Mouse (Mus musculus) MEL (cell line): ENCODE results near the gene Epha3. TPM values are rescaled to one million over a fixed set of nuclear protein-coding genes. Genes with fewer than 3 reads are reported as not detected.

Source experiments
- DNase-seq: peaks from one replicate; pipeline ENCODE4 v3.0.0; 2011; ENCODE audit warnings: low read depth, low spot score
- H3K27ac ChIP-seq: 2 replicates; pipeline ENCODE4 v1.5.1; 2012; ENCODE audit warnings: low read depth, mild to moderate bottlenecking, control low read depth, low read length, moderate library complexity; ENCODE audit not compliant: control insufficient read depth
- H3K27me3 ChIP-seq, 2 experiments: fragments of 150-350 bp in 1 of 2; sonication (generic) in 1 of 2; 2 replicates each; pipeline ENCODE4 v1.6.1; 2012; ENCODE audit warnings: low read length in 2 of 2, mild to moderate bottlenecking in 2 of 2, improper control_type of control experiment in 1 of 2, moderate library complexity in 1 of 2; ENCODE audit not compliant: insufficient read depth in 2 of 2, control insufficient read depth in 1 of 2
- H3K36me3 ChIP-seq, 2 experiments: 2 replicates each; pipeline ENCODE4 v1.6.1; 2012 to 2014; ENCODE audit warnings: low read length in 2 of 2, improper control_type of control experiment in 1 of 2, inconsistent platforms in 1 of 2, mild to moderate bottlenecking in 1 of 2; ENCODE audit not compliant: insufficient read depth in 2 of 2, control insufficient read depth in 1 of 2
- H3K4me1 ChIP-seq, 2 experiments: fragments of 150-350 bp in 1 of 2; sonication (generic) in 1 of 2; 2 replicates each; pipeline ENCODE4 v1.6.1; 2012; ENCODE audit warnings: low read length in 2 of 2, improper control_type of control experiment in 1 of 2, mild to moderate bottlenecking in 1 of 2; ENCODE audit not compliant: insufficient read depth in 2 of 2, control insufficient read depth in 1 of 2
- H3K4me3 ChIP-seq, 2 experiments: fragments of 150-350 bp in 1 of 2; sonication (generic) in 1 of 2; 2 replicates each; pipeline ENCODE4 v1.5.1; 2012; ENCODE audit warnings: low read depth in 2 of 2, low read length in 2 of 2, mild to moderate bottlenecking in 2 of 2, moderate library complexity in 2 of 2, control low read depth in 1 of 2, improper control_type of control experiment in 1 of 2; ENCODE audit not compliant: control insufficient read depth in 1 of 2, insufficient read depth in 1 of 2
- H3K79me2 ChIP-seq: 2 replicates; pipeline ENCODE4 v1.6.1; 2012; ENCODE audit warnings: mild to moderate bottlenecking, low read length, moderate library complexity; ENCODE audit not compliant: control insufficient read depth, poor library complexity, insufficient read depth
- H3K9ac ChIP-seq: 2 replicates; pipeline ENCODE4 v1.6.1; 2012; ENCODE audit warnings: low read depth, mild to moderate bottlenecking, control low read depth, low read length, moderate library complexity; ENCODE audit not compliant: control insufficient read depth, poor library complexity, severe bottlenecking
- H3K9me3 ChIP-seq: fragments of 150-350 bp; sonication (generic); replicated peaks from 2 replicates; pipeline ENCODE4 v1.6.1; 2012; ENCODE audit warnings: mild to moderate bottlenecking, low read length, improper control_type of control experiment, moderate library complexity; ENCODE audit not compliant: insufficient read depth
- BHLHE40 ChIP-seq: IDR thresholded peaks from 2 replicates; pipeline ENCODE4 v1.6.1; 2012; ENCODE audit warnings: low read depth, mild to moderate bottlenecking, inconsistent platforms, low read length, improper control_type of control experiment, borderline replicate concordance
- CHD2 ChIP-seq: IDR thresholded peaks from 2 replicates; pipeline ENCODE4 v1.6.1; 2011; ENCODE audit warnings: low read length, improper control_type of control experiment
- GATA1 ChIP-seq: IDR thresholded peaks from 2 replicates; pipeline ENCODE4 v1.6.1; 2011; ENCODE audit warnings: low read depth, low read length, improper control_type of control experiment
- MAX ChIP-seq: IDR thresholded peaks from 2 replicates; pipeline ENCODE4 v1.6.1; 2011; ENCODE audit warnings: low read length, improper control_type of control experiment
- MEF2A ChIP-seq: IDR thresholded peaks from 2 replicates; pipeline ENCODE4 v1.6.1; 2014; ENCODE audit warnings: low read depth, mild to moderate bottlenecking, inconsistent platforms, low read length, improper control_type of control experiment; ENCODE audit not compliant: poor library complexity, insufficient replicate concordance, severe bottlenecking; ENCODE audit errors: extremely low read depth
- MXI1 ChIP-seq: IDR thresholded peaks from 2 replicates; pipeline ENCODE4 v1.6.1; 2011; ENCODE audit warnings: mild to moderate bottlenecking, low read depth, low read length, improper control_type of control experiment
- NELFE ChIP-seq: IDR thresholded peaks from 2 replicates; pipeline ENCODE4 v1.6.1; 2011; ENCODE audit warnings: low read depth, low read length, improper control_type of control experiment
- POLR2A ChIP-seq, 2 experiments: IDR thresholded peaks; 2 replicates each; pipeline ENCODE4 v1.6.1; 2011 to 2012; ENCODE audit warnings: low read length in 2 of 2, mild to moderate bottlenecking in 2 of 2, control low read depth in 1 of 2, improper control_type of control experiment in 1 of 2, low read depth in 1 of 2, moderate library complexity in 1 of 2; ENCODE audit not compliant: control insufficient read depth in 1 of 2, insufficient read depth in 1 of 2, poor library complexity in 1 of 2
- RCOR1 ChIP-seq: IDR thresholded peaks from 2 replicates; pipeline ENCODE4 v1.6.1; 2012; ENCODE audit warnings: low read depth, mild to moderate bottlenecking, inconsistent platforms, low read length, improper control_type of control experiment
- SIN3A ChIP-seq: IDR thresholded peaks from 2 replicates; pipeline ENCODE4 v1.6.1; 2012; ENCODE audit warnings: low read length, improper control_type of control experiment, inconsistent platforms
- SMC3 ChIP-seq: IDR thresholded peaks from 2 replicates; pipeline ENCODE4 v1.6.1; 2011; ENCODE audit warnings: low read depth, low read length, improper control_type of control experiment
- UBTF ChIP-seq: IDR thresholded peaks from 2 replicates; pipeline ENCODE4 v1.6.1; 2012; ENCODE audit warnings: low read depth, mild to moderate bottlenecking, inconsistent platforms, low read length, improper control_type of control experiment, moderate library complexity, borderline replicate concordance; ENCODE audit not compliant: insufficient read depth
- USF1 ChIP-seq: IDR thresholded peaks from 2 replicates; pipeline ENCODE4 v1.6.1; 2014; ENCODE audit warnings: low read depth, mild to moderate bottlenecking, inconsistent platforms, low read length, improper control_type of control experiment, moderate library complexity
- ZMIZ1 ChIP-seq: IDR thresholded peaks from 2 replicates; pipeline ENCODE4 v1.6.1; 2012; ENCODE audit warnings: low read depth, mild to moderate bottlenecking, inconsistent platforms, low read length, improper control_type of control experiment, moderate library complexity
- polyA plus RNA-seq, 2 experiments: library from polyadenylated mRNA; stranded (reverse) in 1 of 2; unstranded in 1 of 2; fragments of >175 nt in 1 of 2; fragments of >200 nt in 1 of 2; gene quantifications; 2 replicates each; pipeline versions ENCODE4 v1.2.1 to v1.2.4; 2012; ENCODE audit warnings: low replicate concordance in 2 of 2, low read depth in 1 of 2; ENCODE audit not compliant: insufficient read length in 2 of 2, insufficient read depth in 1 of 2, missing spikeins in 1 of 2
- total RNA-seq: library from RNA; depleted of rRNA; stranded (reverse); fragments of 300-350 nt; gene quantifications from 2 replicates; pipeline ENCODE4 v1.2.3, GENCODE M21; 2012

The Epha3 gene
- total and polyA plus RNA-seq, 3 experiments: not detected

GRCm38 (mm10) chr16:63594656-63595055 lies 269.3 kb downstream of the Epha3 start:
- no peaks in the 10 kb centered on the region for H3K9me3 ChIP-seq
- no peak for DNase-seq
- no peak overlapping the region for H3K27ac ChIP-seq
- no peak overlapping the region for H3K9ac ChIP-seq
- H3K4me1 ChIP-seq: no peaks in the 10 kb centered on the region
- TF ChIP-seq UBTF (no peak), SIN3A (no peak), ZMIZ1 (no peak), GATA1 (no peak), RCOR1 (no peak), MXI1 (no peak), MEF2A (no peak), MAX (no peak), CHD2 (no peak), BHLHE40 (no peak), SMC3 (no peak), POLR2A (IDR thresholded peaks at IDR 0.05; ENCODE audit: control insufficient read depth in 1 of 2, insufficient read depth in 1 of 2, low read depth in 1 of 2, low read length in 2 of 2, poor library complexity in 1 of 2) (no peak)
- no peak overlapping the region for H3K4me3 ChIP-seq
- no peaks in the 10 kb centered on the region; a peak in 1 of 4 replicates for H3K27me3 ChIP-seq
- no peaks in the 10 kb centered on the region for H3K36me3 ChIP-seq
- no peaks in the 10 kb centered on the region for H3K79me2 ChIP-seq

GRCm38 (mm10) chr16:63569746-63570145 lies 294.2 kb downstream of the Epha3 start:
- H3K27me3 ChIP-seq: no peaks in the 10 kb centered on the region
- H3K4me3 ChIP-seq: no peak overlapping the region
- no peaks in the 10 kb centered on the region for H3K9me3 ChIP-seq
- no peak for TF ChIP-seq POLR2A (IDR thresholded peaks at IDR 0.05; ENCODE audit: control insufficient read depth in 1 of 2, insufficient read depth in 1 of 2, low read depth in 1 of 2, low read length in 2 of 2, poor library complexity in 1 of 2)
- TF ChIP-seq USF1: no peak
- no peak for TF ChIP-seq NELFE
- H3K79me2 ChIP-seq: no peaks in the 10 kb centered on the region
- DNase-seq: no peak
- no peaks in the 10 kb centered on the region for H3K4me1 ChIP-seq
- H3K9ac ChIP-seq: no peak overlapping the region
- H3K27ac ChIP-seq: no peak overlapping the region
- no peaks in the 10 kb centered on the region for H3K36me3 ChIP-seq

GRCm38 (mm10) chr16:63566106-63566836 lies 297.7 kb downstream of the Epha3 start:
- Histone ChIP-seq H3K4me3 (no peak overlapping the region), H3K4me1 (no peaks in the 10 kb centered on the region), H3K27ac (no peak overlapping the region), H3K9me3 (no peaks in the 10 kb centered on the region), H3K27me3 (no peaks in the 10 kb centered on the region), H3K79me2 (no peaks in the 10 kb centered on the region)
- no peak for DNase-seq
- TF ChIP-seq RCOR1: no peak
- TF ChIP-seq BHLHE40: no peak
- TF ChIP-seq, all 39 proteins: peak for 0
- no peaks in the 10 kb centered on the region for H3K36me3 ChIP-seq
- no peak overlapping the region for H3K9ac ChIP-seq
